Mouse (Mus musculus) neural tube, embryonic 10.5 days (tissue): ENCODE measurements around the gene Atp1a4.

Experiments
- DNase-seq: peaks from one replicate; pipeline ENCODE4 v3.0.0-alpha.2; 2017; ENCODE audit warnings: low spot score; ENCODE audit errors: extremely low spot score

The Atp1a4 gene

DNA sequence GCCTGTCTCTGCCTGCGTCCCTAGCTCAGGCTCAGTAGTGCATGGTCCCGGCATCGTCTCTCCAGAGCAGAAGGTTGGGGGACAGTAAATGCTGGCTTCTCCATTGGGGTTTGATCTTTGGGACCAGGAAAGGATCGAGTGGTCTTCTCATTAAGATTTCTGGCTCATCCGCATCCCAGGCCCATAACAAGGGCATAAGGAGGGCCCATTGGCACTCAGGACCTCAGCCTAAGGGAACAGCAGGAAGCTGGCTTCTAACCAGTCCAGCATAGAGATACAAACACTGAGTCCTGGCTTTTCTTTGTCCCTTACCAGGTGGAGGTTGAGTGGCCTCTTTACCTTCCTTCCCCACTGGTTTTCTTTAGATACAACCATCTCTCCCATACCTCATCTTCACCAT lies 60.4 kb downstream of the Atp1a4 start:
- DNase-seq, result no peak

- no peak for DNase-seq
Measured at GRCm38 (mm10) chr1:172197146-172197545, 61.1 kb downstream of the Atp1a4 start.

DNA sequence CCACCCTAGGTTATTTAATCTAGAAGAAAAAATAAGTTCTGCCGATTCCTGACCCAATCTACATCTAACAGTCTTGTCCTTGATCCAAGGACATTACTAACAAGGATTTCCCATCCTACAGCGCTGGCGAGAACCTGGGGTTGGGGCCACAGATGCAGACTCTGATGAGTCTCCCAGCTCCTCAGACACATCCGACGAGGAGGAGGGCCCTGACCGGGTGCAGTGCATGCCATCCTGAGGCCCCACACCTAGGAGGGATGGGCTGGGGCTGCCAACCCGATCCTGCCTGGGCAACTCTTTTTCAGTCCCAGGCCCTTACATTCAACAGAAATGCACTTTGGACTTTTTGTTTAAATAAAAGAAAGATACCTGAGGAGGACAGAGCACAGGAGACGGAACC lies 63.8 kb downstream of the Atp1a4 start:
- no peak for DNase-seq

DNA sequence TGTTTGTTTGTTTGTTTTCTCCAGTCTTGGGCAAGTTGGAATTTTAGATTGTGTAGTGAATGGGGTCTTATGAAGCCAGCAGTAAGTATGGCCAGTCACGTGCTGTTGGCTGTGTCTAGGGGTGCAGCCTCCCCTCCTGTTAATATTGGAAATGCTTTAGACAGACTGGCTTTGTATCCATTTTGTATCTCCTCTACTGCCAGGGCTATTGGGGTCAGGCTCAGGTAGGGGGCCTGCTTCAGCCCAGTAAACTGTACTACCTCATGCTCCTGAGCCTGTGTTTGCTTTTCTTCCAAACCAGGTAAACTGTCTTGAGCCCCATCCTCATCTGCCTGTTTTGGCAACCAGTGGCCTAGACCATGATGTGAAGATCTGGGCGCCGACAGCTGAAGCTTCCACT lies 66.0 kb downstream of the Atp1a4 start:
- no peak for DNase-seq

GRCm38 (mm10) chr1:172191578-172191977 lies 66.6 kb downstream of the Atp1a4 start:
- no peak for DNase-seq

- DNase-seq, result no peak
Measured at GRCm38 (mm10) chr1:172188891-172189290, 69.3 kb downstream of the Atp1a4 start.

DNA sequence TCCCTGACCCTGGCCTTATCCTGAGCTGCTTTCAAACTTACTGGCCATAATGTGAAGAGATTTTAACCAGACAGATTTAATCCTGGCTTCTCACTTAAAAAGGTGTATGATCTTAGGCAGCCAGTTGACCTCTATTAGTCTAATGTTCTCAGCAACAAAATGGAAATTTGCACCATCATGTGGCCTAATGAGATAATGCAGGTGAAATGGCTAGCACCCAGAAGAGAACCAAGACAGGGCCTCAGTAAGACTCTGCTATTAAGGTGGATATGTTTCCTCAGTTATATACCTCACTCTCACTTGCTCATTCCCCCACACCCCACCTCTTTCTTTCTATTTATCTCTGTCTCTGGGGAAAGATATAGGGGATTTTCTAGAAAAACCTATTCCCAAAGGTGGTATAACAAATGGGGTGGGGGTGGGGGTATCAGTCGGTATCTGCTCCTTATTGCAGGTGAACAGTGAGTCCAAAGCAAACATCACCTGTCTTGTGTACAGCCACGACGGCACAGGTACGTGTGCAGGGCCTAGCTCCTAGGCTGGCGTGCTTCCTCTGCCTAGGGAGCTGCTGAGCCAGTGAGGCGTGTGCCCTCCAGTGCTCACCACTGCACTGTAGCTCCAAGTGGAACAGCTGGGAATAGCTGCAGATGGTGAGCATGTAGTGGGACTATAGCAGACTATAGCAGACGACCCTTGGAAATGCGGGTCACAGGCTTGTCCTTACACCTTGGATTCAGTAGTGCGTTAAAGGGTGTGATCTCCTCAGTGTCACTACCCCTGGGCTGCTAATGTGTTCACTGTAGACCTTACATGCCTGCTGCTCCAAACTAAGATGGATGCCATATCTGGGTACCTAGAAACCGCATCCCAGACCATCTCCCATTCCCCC lies 71.6 kb downstream of the Atp1a4 start:
- DNase-seq, result no peak

GRCm38 (mm10) chr1:172183915-172184314 lies 74.3 kb downstream of the Atp1a4 start:
- DNase-seq, result no peak

GRCm38 (mm10) chr1:172183056-172183455 lies 75.2 kb downstream of the Atp1a4 start:
- no peak for DNase-seq

GRCm38 (mm10) chr1:172181777-172182176 lies 76.4 kb downstream of the Atp1a4 start:
- DNase-seq, result no peak

- no peak for DNase-seq
Measured at GRCm38 (mm10) chr1:172180881-172181280, 77.3 kb downstream of the Atp1a4 start.

GRCm38 (mm10) chr1:172179102-172179501 lies 79.1 kb downstream of the Atp1a4 start:
- no peak for DNase-seq

DNA sequence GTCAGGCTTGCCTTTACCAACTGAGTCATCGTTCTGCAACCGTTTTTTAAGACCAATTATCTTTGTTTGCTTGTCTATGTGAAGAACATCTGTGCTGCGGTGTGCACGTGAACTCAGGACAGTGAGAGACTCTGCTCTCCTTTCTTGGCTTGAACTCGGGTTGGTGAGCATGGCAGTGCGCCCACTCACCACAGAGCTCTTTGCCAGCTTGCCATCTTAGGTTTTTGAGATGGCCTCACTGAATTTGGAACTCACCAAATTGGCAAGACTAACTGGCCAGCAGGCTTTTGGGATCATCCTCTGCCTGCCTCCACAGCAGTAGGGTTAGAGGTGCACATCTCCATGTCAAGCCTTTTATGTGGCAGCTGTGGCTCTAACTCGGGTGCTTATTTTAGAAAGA lies 80.4 kb downstream of the Atp1a4 start:
- DNase-seq, result no peak
